8 mouse cellular contexts compared by ENCODE assay signal in the genomic region with DNA sequence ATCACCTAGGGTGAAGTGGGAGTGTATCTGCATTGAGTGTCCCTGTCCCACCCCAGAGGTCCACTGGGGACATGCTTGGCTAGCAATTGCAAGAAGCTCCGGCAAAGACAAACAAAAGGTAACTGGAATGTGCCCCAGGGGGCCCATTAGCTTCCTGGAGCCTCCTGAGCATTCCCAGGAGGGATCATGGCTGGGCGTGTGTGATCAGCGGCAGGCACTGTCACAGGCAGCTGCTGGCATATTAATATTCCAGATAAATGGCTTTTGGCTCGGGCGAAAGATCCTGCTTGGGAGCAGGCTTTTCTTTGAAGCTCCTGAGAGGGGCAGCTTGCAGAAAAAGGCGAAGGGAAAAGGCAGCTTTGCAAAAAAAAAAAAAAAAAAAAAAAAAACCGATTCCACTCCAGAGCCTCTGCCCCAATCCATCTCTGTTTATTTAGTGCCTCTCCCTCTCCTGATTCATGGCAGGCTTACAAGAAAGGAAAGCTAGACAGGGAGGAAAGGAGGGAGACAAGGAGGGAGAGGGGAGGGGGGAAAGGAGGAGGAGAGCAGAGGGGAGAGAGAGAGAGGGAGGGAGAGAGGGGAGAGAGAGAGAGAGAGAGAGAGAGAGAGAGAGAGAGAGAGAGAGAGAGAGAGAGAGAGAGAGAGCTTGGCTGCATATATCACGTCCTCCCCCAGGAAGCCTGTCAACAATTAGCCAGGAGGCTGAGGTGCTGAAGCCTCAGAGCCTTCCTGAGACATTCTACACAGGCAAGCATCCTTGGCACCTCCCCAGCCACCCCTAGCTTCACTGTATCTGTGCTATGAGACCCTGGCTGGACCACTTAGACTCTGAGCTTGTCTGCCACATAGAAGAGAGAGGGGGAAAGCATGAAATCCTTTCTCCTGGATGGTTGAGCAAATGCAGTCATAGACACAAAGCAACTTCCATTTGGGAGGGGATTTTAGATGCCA.
DNase-seq lines count a peak whose midpoint lies in the region; ATAC-seq and TF ChIP-seq lines count a peak whose summit lies in the region.

No protein-coding gene starts in this region.

- no peaks in the 10 kb centered on the region for H3K27me3 ChIP-seq in hindbrain, embryonic 10.5 days (ENCODE audit: insufficient read depth, poor library complexity, severe bottlenecking)
- H3K27me3 ChIP-seq in limb, embryonic 11.5 days (ENCODE audit: control insufficient read depth, insufficient read depth, low read length), result no peaks in the 10 kb centered on the region
- H3K27me3 ChIP-seq in stomach, postnatal 0 days (ENCODE audit: control insufficient read depth, insufficient read depth, low read length), result no peaks in the 10 kb centered on the region

- peak overlapping the region; percentile 22; the same call in 1 of the 2 replicates for H3K4me3 ChIP-seq in hindbrain, embryonic 10.5 days
- H3K4me3 ChIP-seq in limb, embryonic 11.5 days (ENCODE audit: low read depth, low read length), result no peak overlapping the region
- H3K4me3 ChIP-seq in stomach, postnatal 0 days (ENCODE audit: low read depth, low read length), result no peak overlapping the region

- peak; percentile 28; the same call in 1 of the 2 replicates for TF ChIP-seq CTCF in stomach, postnatal 0 days (IDR thresholded peaks at IDR 0.05; ENCODE audit: low read depth)

- peak; percentile 17 for DNase-seq in gastrocnemius, postnatal 25 days
- DNase-seq in gastrocnemius, postnatal 10 days, result no peak
- peak; percentile 32 for DNase-seq in urinary bladder, postnatal 14 days (ENCODE audit: low spot score)
- no peak for DNase-seq in urinary bladder, postnatal 25 days (ENCODE audit: low spot score)
- DNase-seq in hindbrain, embryonic 10.5 days (ENCODE audit: low spot score), result peak; percentile 54
- peak; percentile 73 for DNase-seq in limb, embryonic 11.5 days (ENCODE audit: low spot score)
- DNase-seq in stomach, postnatal 0 days (ENCODE audit: low spot score), result peak; percentile 39
- no peak for DNase-seq in spleen, postnatal 14 days (ENCODE audit: low spot score in 2 of 2)

- H3K36me3 ChIP-seq in hindbrain, embryonic 10.5 days, result no peaks in the 10 kb centered on the region
- no peaks in the 10 kb centered on the region for H3K36me3 ChIP-seq in limb, embryonic 11.5 days (ENCODE audit: control insufficient read depth, insufficient read depth, low read length)
- H3K36me3 ChIP-seq in stomach, postnatal 0 days (ENCODE audit: control insufficient read depth, insufficient read depth, low read length), result no peaks in the 10 kb centered on the region

- H3K4me1 ChIP-seq in hindbrain, embryonic 10.5 days (replicated peaks), result peaks cover 38% of the 10 kb centered on the region
- H3K4me1 ChIP-seq in limb, embryonic 11.5 days (ENCODE audit: control insufficient read depth, insufficient read depth, low read length), result peaks cover 20% of the 10 kb centered on the region
- H3K4me1 ChIP-seq in stomach, postnatal 0 days (replicated peaks; ENCODE audit: control insufficient read depth, insufficient read depth), result 0 out of 2 replicates have a peak, but pooled peaks cover 2% of the 10 kb centered on the region

- 0% methylated on average over 8 of the region's 8 CpGs for WGBS in hindbrain, embryonic 10.5 days
- 1% methylated on average over 8 of the region's 8 CpGs for WGBS in limb, embryonic 11.5 days
- WGBS in stomach, postnatal 0 days, result 1% methylated on average over 7 of the region's 8 CpGs

- 0 out of 2 replicates have a peak, but pooled peaks have one; percentile 34 for ATAC-seq in limb, embryonic 11.5 days (ENCODE audit: insufficient number of reproducible peaks, low FRiP score, low TSS enrichment, low read depth)
- ATAC-seq in stomach, postnatal 0 days (ENCODE audit: low FRiP score, low TSS enrichment), result peak; percentile 63; the same call in 1 of the 2 replicates

- no peak for TF ChIP-seq EP300 in stomach, postnatal 0 days (optimal IDR thresholded peaks at IDR 0.05)

- H3K4me2 ChIP-seq in limb, embryonic 11.5 days (ENCODE audit: low read depth, severe bottlenecking), result no peak overlapping the region
- H3K4me2 ChIP-seq in stomach, postnatal 0 days (replicated peaks; ENCODE audit: low read depth), result no peak overlapping the region

- no peaks in the 10 kb centered on the region for H3K9me3 ChIP-seq in hindbrain, embryonic 10.5 days
- no peaks in the 10 kb centered on the region for H3K9me3 ChIP-seq in limb, embryonic 11.5 days (ENCODE audit: control insufficient read depth, low read length)
- no peaks in the 10 kb centered on the region for H3K9me3 ChIP-seq in stomach, postnatal 0 days (ENCODE audit: control insufficient read depth, low read length)

- H3K27ac ChIP-seq in hindbrain, embryonic 10.5 days, result peak overlapping the region; percentile 85
- peak overlapping the region; percentile 84 for H3K27ac ChIP-seq in limb, embryonic 11.5 days (replicated peaks; ENCODE audit: low read depth, low read length)
- H3K27ac ChIP-seq in stomach, postnatal 0 days (replicated peaks), result peak overlapping the region; percentile 53

- H3K9ac ChIP-seq in limb, embryonic 11.5 days (ENCODE audit: low read length), result peak overlapping the region; percentile 31; the same call in 1 of the 2 replicates
- no peak overlapping the region for H3K9ac ChIP-seq in stomach, postnatal 0 days (ENCODE audit: low read length)

Comparison
In these comparisons a context has a peak if more than half of its experiments do, and no peak if none do; other contexts are left out.
1. DNase-seq: peak in gastrocnemius, postnatal 25 days (single experiment), urinary bladder, postnatal 14 days (single experiment), hindbrain, embryonic 10.5 days (single experiment), limb, embryonic 11.5 days (single experiment) and stomach, postnatal 0 days (single experiment); none in gastrocnemius, postnatal 10 days (single experiment), urinary bladder, postnatal 25 days (single experiment) and spleen, postnatal 14 days (0 of 2).
2. Peak in every context shown above with its lines, with median percentiles within 50 percentile points of each other: H3K27ac ChIP-seq.